Mouse (Mus musculus) midbrain, embryonic 14.5 days (tissue): Measurements from ENCODE around the gene Col17a1. TPM values are rescaled to one million over a fixed set of nuclear protein-coding genes. Genes with fewer than 3 reads are reported as not detected.

Source experiments
- ATAC-seq: fragments of 200-750 bp; cut with Nextera tagmentation; 2 replicates; pipeline ENCODE4 v1.8.0; 2017; ENCODE audit warnings: moderate number of reproducible peaks, moderate library complexity; ENCODE audit not compliant: low FRiP score, low TSS enrichment
- DNase-seq: peaks from one replicate; pipeline ENCODE4 v3.0.0-alpha.2; 2015
- H3K27ac ChIP-seq: fragments of 300-500 bp; sonication (generic); replicated peaks from 2 replicates; pipeline ENCODE4 v1.5.1; 2014; ENCODE audit warnings: mild to moderate bottlenecking, low read depth, low read length, moderate library complexity
- H3K27me3 ChIP-seq: fragments of 300-500 bp; sonication (generic); 2 replicates; pipeline ENCODE4 v1.6.1; 2014; ENCODE audit warnings: low read length, control low read depth, mixed read lengths; ENCODE audit not compliant: control insufficient read depth, insufficient read depth
- H3K36me3 ChIP-seq: fragments of 300-500 bp; sonication (generic); 2 replicates; pipeline ENCODE4 v1.6.1; 2014; ENCODE audit warnings: low read length, control low read depth; ENCODE audit not compliant: control insufficient read depth, insufficient read depth
- H3K4me1 ChIP-seq: fragments of 300-500 bp; sonication (generic); 2 replicates; pipeline ENCODE4 v1.6.1; 2014; ENCODE audit warnings: mild to moderate bottlenecking, antibody characterized with exemption, low read length, control low read depth; ENCODE audit not compliant: control insufficient read depth, insufficient read depth
- H3K4me2 ChIP-seq: fragments of 300-500 bp; sonication (generic); 2 replicates; pipeline ENCODE4 v1.6.1; 2014; ENCODE audit warnings: mild to moderate bottlenecking, low read length, moderate library complexity
- H3K4me3 ChIP-seq: fragments of 300-500 bp; sonication (generic); replicated peaks from 2 replicates; pipeline ENCODE4 v1.5.1; 2014; ENCODE audit warnings: low read depth, low read length
- H3K9ac ChIP-seq: fragments of 300-500 bp; sonication (generic); replicated peaks from 2 replicates; pipeline ENCODE4 v1.6.1; 2014; ENCODE audit warnings: mild to moderate bottlenecking, low read length, moderate library complexity
- H3K9me3 ChIP-seq: fragments of 300-500 bp; sonication (generic); 2 replicates; pipeline ENCODE4 v1.6.1; 2016; ENCODE audit warnings: low read length, control low read depth, mixed read lengths; ENCODE audit not compliant: control insufficient read depth
- WGBS: fragments of 180-500 bp; shearing (Covaris S2); extraction: QIAGEN DNeasy Blood & Tissue Kit; methylation state at CpG from one replicate; pipeline ENCODE4 v1.1.7; 2014; 5-methylcytosine and 5-hydroxymethylcytosine counted together
- polyA plus RNA-seq: library from polyadenylated mRNA; unstranded; fragments of >200 nt; fragmentation: Nextera tagmentation; extraction: Ambion mirVana; gene quantifications from 2 replicates; pipeline ENCODE4 v1.2.1, GENCODE M21; 2014

The Col17a1 gene
- 0.09 and 0.29 TPM in 2 replicates for polyA plus RNA-seq

- H3K36me3 ChIP-seq = no peaks in the 10 kb centered on the region
- H3K4me2 ChIP-seq = no peak within 1 kb of the TSS
- WGBS = 86% methylated on average over 6 of the region's 6 CpGs
- DNase-seq (no peak), ATAC-seq (no peak)
- H3K4me3 ChIP-seq = no peak within 1 kb of the TSS
- no peaks in the 10 kb centered on the region for H3K9me3 ChIP-seq
- H3K27me3 ChIP-seq = no peaks in the 10 kb centered on the region
- no peaks in the 10 kb centered on the region for H3K4me1 ChIP-seq
- H3K9ac ChIP-seq = no peak within 1 kb of the TSS
- no peak within 1 kb of the TSS for H3K27ac ChIP-seq
These were observed at the start of gene Col17a1 for GRCm38 (mm10) chr19:47691994-47692393. Gene Col17a1 (minus strand): TSS chr19:47692094.

DNA sequence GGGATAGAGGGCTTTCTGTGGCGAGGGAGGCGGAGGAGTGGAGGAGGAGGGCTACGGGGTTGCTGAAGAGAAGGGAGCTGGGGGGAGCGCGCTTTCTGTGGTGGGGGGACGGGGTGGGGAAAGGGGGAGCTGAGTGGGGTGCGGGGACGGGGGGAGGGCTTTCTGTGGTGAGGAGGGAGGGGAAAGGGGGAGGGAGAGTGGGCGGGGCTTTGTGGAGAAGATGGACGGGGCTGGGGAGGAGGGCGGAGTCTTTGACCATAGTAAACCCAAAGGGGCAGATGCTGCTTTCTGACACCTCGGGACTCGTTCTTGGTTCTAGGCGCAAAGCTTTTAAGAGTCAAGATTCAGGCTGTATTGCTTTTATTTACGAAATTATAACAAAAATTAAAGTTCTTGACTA lies 40.0 kb upstream of the Col17a1 start:
- 0 out of 2 replicates have a peak, but pooled peaks have one; percentile 29 for ATAC-seq

DNA sequence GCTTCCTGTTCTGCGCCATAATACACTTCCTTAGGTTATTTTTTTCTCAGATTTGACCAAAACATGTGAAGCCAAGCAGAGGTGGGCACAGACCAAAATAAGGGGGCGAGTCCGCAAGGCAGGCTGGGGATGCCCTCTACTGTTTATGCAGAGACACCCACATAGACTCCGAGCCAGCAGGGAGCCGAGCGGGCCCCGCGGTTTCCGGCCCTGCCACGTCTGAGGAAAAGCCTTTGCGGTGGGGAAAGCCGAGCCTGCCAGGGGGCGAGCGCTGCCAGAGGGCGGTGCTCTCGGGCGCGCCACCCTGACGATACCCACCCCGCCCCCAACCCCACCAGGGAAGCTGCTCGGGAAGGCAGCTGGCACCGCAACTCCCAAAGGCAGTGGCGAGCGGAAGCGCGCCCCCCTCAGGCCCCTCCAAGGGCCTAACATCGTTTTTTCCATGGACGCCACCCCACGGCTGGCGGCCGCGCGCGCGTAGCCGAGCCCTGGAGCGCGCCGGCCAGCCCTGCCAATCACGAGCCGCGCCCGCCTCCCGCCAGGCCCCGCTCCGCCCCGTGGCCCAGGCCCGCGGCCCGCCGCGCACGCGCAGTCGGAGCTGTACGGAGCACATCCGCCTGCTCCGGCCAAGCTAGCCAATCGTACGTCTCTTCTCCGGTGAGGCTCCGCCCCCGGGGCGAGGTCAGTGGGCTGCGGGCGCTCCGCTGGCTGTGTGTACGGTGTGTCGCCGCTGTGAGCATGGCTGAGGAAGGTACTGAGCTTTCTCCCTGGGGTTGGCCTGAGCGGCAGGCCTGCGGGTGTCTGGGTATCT lies 39.4 kb upstream of the Col17a1 start, which contains the start of gene Sfr1:
Sfr1 (plus strand) TSS at position 612 of the 811 bp plus-strand sequence.
- Histone ChIP-seq H3K4me2 (peak within 1 kb of the TSS; percentile 75), H3K4me3 (peak within 1 kb of the TSS; percentile 71), H3K4me1 (no peaks in the 10 kb centered on the region), H3K9me3 (no peaks in the 10 kb centered on the region), H3K27ac (peak within 1 kb of the TSS; percentile 96), H3K9ac (peak within 1 kb of the TSS; percentile 72), H3K36me3 (peaks cover 36% of the 10 kb centered on the region), H3K27me3 (no peaks in the 10 kb centered on the region)
- peak; percentile 98 for ATAC-seq
- DNase-seq = peak; percentile 100
- under 1% methylated on average over 70 of the region's 72 CpGs for WGBS

More for the DNA sequence above, 40.0 kb upstream of the Col17a1 start:
- H3K4me2 ChIP-seq = peak overlapping the region; percentile 60
- H3K4me3 ChIP-seq = peak overlapping the region; percentile 71
- H3K4me1 ChIP-seq = no peaks in the 10 kb centered on the region
- peak; percentile 87 for DNase-seq
- no peaks in the 10 kb centered on the region for H3K27me3 ChIP-seq
- H3K36me3 ChIP-seq = peaks cover 39% of the 10 kb centered on the region
- peak overlapping the region; percentile 96 for H3K27ac ChIP-seq
- peak overlapping the region; percentile 72 for H3K9ac ChIP-seq
- H3K9me3 ChIP-seq = no peaks in the 10 kb centered on the region
- WGBS = 4% methylated on average over 14 of the region's 15 CpGs

DNA sequence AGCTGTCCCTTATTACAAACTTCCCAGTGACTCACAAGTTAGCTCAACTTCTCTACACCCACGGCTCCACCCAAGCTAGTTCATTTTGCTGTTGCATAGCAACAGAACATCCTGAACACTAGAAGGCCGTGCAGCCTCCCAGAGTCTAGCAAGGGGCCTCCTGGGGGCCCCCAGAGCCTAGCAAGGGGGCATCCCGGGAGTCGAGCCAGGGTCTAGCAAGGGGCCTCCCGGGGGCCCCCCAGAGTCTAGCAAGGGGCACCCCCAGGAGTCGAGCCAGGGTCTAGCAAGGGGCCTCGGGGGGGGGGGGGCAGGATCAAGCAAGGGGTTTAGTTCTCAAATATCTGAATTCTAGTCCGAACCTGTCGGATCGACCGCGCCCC lies 38.8 kb upstream of the Col17a1 start:
- Histone ChIP-seq H3K36me3 (peaks cover 30% of the 10 kb centered on the region), H3K4me2 (peak overlapping the region; percentile 75), H3K4me3 (peak overlapping the region; percentile 71), H3K27ac (peak overlapping the region; percentile 96), H3K9me3 (no peaks in the 10 kb centered on the region), H3K27me3 (no peaks in the 10 kb centered on the region), H3K9ac (peak overlapping the region; percentile 72), H3K4me1 (no peaks in the 10 kb centered on the region)
- peak; percentile 57 for ATAC-seq
- peak; percentile 82 for DNase-seq
- WGBS = 1% methylated on average over 12 of the region's 12 CpGs

DNA sequence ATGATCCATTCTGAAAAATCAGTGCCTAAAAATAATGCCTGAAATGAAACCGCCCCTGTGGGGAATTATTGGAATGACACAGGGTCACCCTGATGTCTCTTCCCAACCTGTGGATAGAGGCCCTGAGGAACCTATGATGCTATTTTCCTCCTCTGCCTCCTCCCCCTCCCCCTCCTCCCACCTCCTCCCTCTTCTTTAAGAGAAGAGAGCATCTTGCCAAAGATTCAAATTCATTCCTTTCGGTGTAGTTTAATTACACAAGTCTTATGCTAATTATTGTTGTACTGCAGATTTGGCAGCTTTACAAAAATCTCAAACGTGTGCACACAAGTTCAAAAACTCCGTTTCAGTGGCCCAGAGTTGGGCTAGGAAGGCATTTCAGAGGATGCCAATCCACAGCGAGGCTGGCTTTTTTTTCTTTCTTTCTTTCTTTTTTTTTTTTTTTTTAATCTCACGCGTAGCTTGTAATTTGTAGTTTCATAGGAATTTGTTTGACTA lies 33.8 kb upstream of the Col17a1 start:
- ATAC-seq (no peak), DNase-seq (peak; percentile 31)
- H3K27me3 ChIP-seq = no peaks in the 10 kb centered on the region
- no peaks in the 10 kb centered on the region for H3K9me3 ChIP-seq
- no peaks in the 10 kb centered on the region for H3K4me1 ChIP-seq
- no peaks in the 10 kb centered on the region for H3K36me3 ChIP-seq
- H3K27ac ChIP-seq = no peak overlapping the region
- H3K4me3 ChIP-seq = no peak overlapping the region
- WGBS = 69% methylated on average over 7 of the region's 7 CpGs
- H3K9ac ChIP-seq = no peak overlapping the region
- H3K4me2 ChIP-seq = no peak overlapping the region

- Histone ChIP-seq H3K36me3 (no peaks in the 10 kb centered on the region), H3K4me1 (no peaks in the 10 kb centered on the region), H3K27me3 (no peaks in the 10 kb centered on the region), H3K9ac (no peak overlapping the region), H3K9me3 (no peaks in the 10 kb centered on the region), H3K27ac (no peak overlapping the region), H3K4me2 (no peak overlapping the region), H3K4me3 (no peak overlapping the region)
- DNase-seq = no peak
- WGBS = 84% methylated on average over 4 of the region's 4 CpGs
- ATAC-seq = no peak
These were observed 33.0 kb upstream of the Col17a1 start for GRCm38 (mm10) chr19:47724903-47725302.

GRCm38 (mm10) chr19:47722471-47722870 lies 30.6 kb upstream of the Col17a1 start:
- WGBS = 87% methylated on average over 6 of the region's 6 CpGs

GRCm38 (mm10) chr19:47719147-47719546 lies 27.3 kb upstream of the Col17a1 start:
- H3K4me3 ChIP-seq = no peak overlapping the region
- no peaks in the 10 kb centered on the region for H3K27me3 ChIP-seq
- WGBS = 94% methylated on average over 3 of the region's 3 CpGs
- no peak overlapping the region for H3K9ac ChIP-seq
- no peaks in the 10 kb centered on the region for H3K4me1 ChIP-seq
- H3K36me3 ChIP-seq = no peaks in the 10 kb centered on the region
- H3K27ac ChIP-seq = no peak overlapping the region
- H3K9me3 ChIP-seq = no peaks in the 10 kb centered on the region
- no peak overlapping the region for H3K4me2 ChIP-seq
- no peak for DNase-seq
- ATAC-seq = no peak

More at GRCm38 (mm10) chr19:47722471-47722870, 30.6 kb upstream of the Col17a1 start:
- no peaks in the 10 kb centered on the region for H3K36me3 ChIP-seq
- H3K9me3 ChIP-seq = no peaks in the 10 kb centered on the region
- no peak overlapping the region for H3K27ac ChIP-seq
- H3K9ac ChIP-seq = no peak overlapping the region
- no peak for DNase-seq
- no peaks in the 10 kb centered on the region for H3K4me1 ChIP-seq
- H3K27me3 ChIP-seq = no peaks in the 10 kb centered on the region
- no peak overlapping the region for H3K4me3 ChIP-seq
- no peak for ATAC-seq
- H3K4me2 ChIP-seq = no peak overlapping the region

GRCm38 (mm10) chr19:47716144-47716543 lies 24.2 kb upstream of the Col17a1 start:
- Histone ChIP-seq H3K9me3 (no peaks in the 10 kb centered on the region), H3K4me1 (no peaks in the 10 kb centered on the region), H3K27ac (no peak overlapping the region), H3K4me2 (no peak overlapping the region), H3K27me3 (no peaks in the 10 kb centered on the region), H3K4me3 (no peak overlapping the region), H3K9ac (no peak overlapping the region), H3K36me3 (no peaks in the 10 kb centered on the region)
- ATAC-seq (no peak), DNase-seq (no peak)
- 67% methylated on average over 2 of the region's 2 CpGs for WGBS
